Mouse (Mus musculus): ENCODE measurements at regions not wholly inside any gene's neighbourhood (a gene's known extent, or its start where the extent isn't known, plus 50 kb on each side); places are given as distances from the start of the nearest gene placed in this dataset.

DNA sequence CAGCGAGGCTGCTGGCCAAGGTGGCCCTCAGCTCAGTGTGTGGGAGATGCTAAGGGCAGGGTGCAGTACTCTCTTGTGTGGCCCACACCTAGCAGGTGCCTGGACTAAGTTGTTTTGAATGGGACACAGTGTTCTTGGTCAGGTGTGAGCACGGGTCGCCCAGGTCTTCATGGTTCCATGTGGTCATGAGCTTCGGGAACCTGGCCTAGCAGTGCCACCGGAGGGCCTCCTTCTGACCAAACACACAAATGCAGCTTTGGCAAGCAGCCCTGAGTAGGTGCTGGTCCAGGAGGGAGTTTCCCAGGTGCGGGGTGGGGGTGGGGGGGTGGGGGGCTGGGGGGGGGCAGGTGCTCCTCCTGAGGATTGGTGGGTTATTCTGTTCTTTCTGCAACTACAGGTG lies 127.6 kb downstream of the Gadd45g start:
- DNase-seq: no peak

DNA sequence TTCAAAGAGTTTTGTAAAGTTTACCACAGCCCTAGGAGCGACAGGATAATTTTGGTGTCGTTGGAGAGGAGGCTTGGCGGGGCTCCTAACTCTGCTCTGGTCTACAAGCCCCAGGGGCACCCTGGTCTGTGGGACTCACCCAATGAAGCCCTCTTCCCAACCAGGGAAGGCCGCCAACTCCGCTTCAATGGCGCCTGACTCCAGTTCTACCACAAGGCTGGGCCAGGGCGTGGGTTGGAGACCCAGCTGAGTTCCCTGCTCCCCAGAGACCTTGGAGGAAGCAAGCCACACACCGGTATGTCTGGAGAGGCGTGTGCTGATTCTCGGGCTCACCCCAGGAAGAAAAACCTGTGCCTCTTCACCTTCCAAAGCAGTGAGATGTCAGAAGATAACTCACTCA lies 128.9 kb downstream of the Gadd45g start:
- DNase-seq: no peak

GRCm38 (mm10) chr13:51975801-51976601 lies 129.5 kb downstream of the Gadd45g start:
- DNase-seq: peak in 1 of 2 experiments; percentile 44

DNA sequence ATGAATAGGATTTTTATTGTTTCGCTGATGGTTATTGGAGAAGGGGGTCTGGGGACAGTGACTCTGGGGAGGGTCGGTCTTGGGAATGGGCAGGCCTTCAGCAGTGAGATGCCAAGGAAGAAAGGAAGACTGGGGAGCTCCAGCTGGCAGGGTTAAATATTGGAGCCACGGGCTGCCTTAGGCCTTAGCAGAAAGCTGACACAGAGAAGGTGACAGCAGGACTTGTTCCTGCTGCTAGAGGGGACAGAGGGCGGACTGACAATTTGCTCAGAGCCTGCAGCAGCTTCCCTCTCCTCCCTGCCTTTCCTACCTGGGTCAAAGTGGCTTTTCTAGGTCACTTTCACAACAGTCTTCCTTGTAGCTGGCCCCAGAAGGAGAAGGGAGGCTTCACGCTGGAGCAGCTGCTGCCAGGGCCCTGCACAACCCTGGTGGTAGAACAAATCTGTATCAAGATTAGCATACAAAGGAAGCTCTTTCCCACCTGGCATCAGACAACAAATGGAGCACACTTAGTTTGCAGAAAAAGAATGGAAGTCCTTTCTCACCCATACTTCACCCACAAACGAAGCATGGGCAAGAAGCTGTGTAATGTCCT lies 130.2 kb downstream of the Gadd45g start:
- DNase-seq: no peak

DNA sequence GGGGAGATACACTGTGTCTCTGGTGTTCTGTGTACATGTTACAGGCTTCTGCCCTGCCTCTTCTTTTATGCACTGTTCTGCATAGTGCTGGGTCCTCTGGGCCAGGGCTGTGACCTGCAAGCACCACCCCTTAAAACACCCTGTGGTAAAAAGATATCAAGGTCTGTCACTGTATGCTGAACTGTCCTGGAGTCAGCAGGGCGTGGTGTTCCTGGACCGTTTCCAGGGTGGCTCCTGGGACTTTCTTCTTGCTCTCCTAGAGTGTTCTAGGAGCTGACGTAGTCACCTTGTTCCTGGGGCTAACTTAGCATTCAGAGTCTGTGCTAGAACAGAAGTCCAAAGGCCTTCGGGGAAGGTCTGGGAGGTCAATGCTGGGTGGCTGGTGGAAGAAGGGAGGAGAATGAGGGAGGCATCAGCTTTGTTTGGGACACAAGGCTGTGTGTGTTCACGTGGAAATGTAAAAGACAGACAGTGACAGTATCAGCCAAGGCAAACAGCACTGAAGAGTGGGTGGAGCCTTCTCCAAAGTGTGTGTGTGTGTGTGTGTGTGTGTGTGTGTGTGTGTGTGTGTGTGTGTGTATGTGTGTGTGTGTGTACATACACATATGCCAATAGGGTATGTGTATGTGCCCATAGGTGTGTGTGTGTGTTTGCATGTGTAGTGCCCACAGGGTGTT lies 133.0 kb downstream of the Gadd45g start:
- DNase-seq: peak in 1 of 2 experiments; percentile 48

- DNase-seq: no peak
Observed at GRCm38 (mm10) chr13:51980344-51980743, 133.9 kb downstream of the Gadd45g start.

DNA sequence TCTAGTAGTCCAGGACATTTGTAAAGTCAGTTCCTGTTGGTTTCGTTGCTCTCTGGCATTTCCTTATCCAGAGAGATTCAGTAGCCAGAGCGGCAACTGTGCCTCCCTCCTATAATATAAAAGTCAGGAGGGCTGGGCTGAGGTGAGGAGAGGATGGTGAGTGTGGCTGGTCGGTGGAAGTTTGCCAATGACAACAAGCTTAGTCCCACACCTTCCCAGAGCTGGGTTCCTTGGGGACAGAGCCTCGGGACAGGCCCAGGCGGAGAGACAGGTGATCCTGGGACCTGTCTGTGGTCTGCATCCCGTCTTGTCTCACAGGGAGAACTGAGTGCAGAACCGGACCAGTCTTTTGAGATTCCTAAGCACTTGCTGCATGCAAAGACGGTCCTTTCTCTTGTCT lies 136.5 kb downstream of the Gadd45g start:
- DNase-seq: no peak

GRCm38 (mm10) chr13:51983575-51983974 lies 137.1 kb downstream of the Gadd45g start:
- no peak for DNase-seq

DNA sequence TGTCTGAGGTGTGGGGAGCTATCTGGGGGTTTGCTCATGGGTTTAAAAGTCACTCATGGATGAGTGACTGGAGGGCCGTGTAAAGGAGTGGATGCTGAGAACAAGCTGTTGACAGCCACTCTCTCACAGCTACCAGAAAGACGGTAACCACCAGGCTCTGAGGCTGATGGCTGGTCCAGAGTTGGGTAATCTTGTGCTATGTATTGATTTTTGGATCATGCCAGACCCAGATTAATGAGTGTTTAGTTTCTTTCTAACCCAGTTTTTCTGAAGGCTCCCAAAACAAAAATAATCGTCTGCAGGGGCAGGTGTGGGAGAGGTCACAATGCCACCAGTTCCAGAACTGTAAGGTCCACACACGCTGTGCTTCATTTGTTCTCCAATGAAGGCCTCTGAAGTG lies 144.9 kb downstream of the Gadd45g start:
- no peak for DNase-seq

- no peak for DNase-seq
Observed at GRCm38 (mm10) chr13:51992878-51993277, 146.4 kb downstream of the Gadd45g start.

- DNase-seq: no peak
Observed at GRCm38 (mm10) chr13:51996163-51996562, 149.7 kb downstream of the Gadd45g start.

DNA sequence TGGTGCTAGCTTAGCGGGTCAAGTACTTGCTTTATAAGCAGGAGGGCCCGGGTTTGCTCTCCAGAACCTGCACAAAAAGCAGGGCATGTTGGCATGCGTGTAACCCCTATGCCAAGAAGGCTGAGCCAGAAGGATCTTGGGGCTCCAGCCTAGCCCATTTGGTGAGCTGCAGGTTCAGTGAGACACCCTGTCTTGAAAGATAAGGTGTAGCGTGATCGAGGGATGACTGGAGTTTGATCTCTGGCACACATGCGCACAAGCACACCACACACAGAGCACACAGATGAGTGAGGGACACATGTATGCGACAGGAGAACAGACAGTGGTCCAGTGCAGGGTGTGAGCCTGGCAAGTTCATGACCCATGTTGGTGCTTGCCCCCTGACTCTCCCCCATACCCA lies 152.1 kb downstream of the Gadd45g start:
- no peak for DNase-seq

- DNase-seq: no peak
Observed at GRCm38 (mm10) chr13:52001811-52002210, 155.3 kb downstream of the Gadd45g start.

- no peak for DNase-seq
Observed at GRCm38 (mm10) chr13:52003946-52004539, 157.6 kb downstream of the Gadd45g start.

DNA sequence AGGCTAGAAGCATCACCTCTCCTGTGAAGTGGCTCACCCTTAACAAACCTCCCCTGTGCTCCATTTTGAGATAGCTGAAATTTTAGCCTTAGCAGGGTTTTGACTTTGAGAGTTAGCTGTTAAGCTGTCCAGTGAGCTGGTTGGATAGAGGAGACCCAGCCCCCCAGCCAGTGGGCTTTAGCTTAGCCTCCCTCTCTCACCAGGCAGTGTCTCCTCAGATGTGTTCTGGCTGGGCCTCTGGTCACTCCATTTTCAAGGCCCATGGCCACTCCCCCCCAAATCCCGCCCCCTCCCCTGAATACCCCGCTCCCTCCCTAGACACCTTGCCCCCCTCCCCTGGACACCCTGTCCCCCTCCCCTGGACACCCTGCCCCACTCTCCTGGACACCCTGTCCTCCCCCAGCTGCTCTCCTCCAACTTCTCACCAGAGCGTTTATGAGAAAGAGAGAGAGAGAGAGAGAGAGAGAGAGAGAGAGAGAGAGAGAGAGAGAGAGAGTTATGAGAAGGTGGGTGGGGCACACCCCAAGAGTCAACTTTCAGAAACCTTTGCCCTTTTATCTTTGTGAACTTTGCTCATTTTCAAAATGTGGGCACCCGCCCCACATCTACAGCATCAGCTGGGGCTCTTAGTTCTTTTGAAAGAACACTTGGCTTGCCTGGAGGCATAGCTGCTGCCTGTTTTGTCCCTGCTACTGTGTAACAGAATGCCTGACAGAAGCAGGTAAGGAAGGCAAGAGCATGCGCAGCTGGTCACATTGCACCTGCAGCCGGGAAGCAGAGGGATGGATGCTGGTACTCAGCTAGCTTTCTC lies 161.3 kb downstream of the Gadd45g start:
- no peak for DNase-seq

GRCm38 (mm10) chr13:52009231-52009630 lies 162.8 kb downstream of the Gadd45g start:
- no peak for DNase-seq

DNA sequence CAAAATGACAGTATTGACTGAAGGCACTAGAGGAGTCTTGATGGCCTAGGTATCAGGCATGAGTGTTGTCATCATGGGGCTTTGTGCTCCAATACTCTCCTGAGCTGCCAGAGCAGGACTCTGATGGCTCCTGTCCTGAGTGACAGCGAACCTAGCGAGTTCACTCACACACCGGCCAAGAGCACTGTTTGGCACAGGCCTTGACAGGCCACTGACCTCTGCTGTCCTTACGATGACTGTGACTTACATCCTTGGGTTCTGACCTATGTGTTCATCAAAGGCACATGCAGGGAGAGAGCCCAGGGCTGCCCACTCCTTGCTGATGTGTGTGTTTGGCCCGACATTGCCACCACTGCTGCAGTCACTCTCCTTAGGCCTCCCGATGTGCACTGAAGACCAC lies 163.3 kb downstream of the Gadd45g start:
- peak; percentile 19 to 44 for DNase-seq

GRCm38 (mm10) chr13:52011001-52011400 lies 164.5 kb downstream of the Gadd45g start:
- DNase-seq: no peak

GRCm38 (mm10) chr13:52013182-52013581 lies 166.7 kb downstream of the Gadd45g start:
- DNase-seq: no peak

- DNase-seq: no peak
Observed at GRCm38 (mm10) chr13:52013757-52014156, 167.3 kb downstream of the Gadd45g start.

DNA sequence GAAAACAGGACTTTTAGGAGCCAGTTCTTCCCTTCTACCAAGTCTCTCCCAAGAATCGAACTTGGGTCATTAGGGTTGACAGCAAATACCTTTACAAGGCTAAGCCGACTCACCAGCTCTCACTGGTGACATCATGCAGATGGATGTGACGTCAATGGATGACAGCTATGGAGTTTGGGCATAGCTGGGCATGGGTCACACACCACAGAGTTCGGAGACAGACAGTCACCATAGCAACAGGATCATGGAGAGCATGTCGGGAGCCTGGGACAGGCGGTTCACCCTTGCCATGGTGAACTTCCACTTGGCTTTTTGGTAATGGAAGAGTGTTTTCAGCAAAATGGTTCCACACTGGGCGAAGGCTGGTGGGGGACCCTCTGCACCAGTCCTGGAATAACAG lies 168.1 kb downstream of the Gadd45g start:
- DNase-seq: no peak

GRCm38 (mm10) chr13:52015066-52015465 lies 168.6 kb downstream of the Gadd45g start:
- no peak for DNase-seq

Data from adrenal gland, postnatal 36 days (tissue).